Mouse (Mus musculus): ENCODE results near the gene Pon1. TPM values are rescaled to one million over a fixed set of nuclear protein-coding genes. Genes with fewer than 3 reads are reported as not detected.
"Not testable (repeated sequence)": the region's sequence is repeated elsewhere in the genome, so short reads cannot be mapped to it uniquely, and the experiment has no call there.

Pon1 gene
- total RNA-seq (2022) = not detected

- DNase-seq (ENCODE audit: low spot score) = no peak
These were observed at the start of gene Pon1 for GRCm38 (mm10) chr6:5193693-5194092. Gene Pon1, minus strand, starts transcription at chr6:5193946.

- DNase-seq (ENCODE audit: low spot score) = no peak
These were observed 45.1 kb upstream of the Pon1 start for GRCm38 (mm10) chr6:5238799-5239198.

- no peak for DNase-seq (ENCODE audit: low spot score)
These were observed 43.8 kb upstream of the Pon1 start for GRCm38 (mm10) chr6:5237510-5237909.

DNA sequence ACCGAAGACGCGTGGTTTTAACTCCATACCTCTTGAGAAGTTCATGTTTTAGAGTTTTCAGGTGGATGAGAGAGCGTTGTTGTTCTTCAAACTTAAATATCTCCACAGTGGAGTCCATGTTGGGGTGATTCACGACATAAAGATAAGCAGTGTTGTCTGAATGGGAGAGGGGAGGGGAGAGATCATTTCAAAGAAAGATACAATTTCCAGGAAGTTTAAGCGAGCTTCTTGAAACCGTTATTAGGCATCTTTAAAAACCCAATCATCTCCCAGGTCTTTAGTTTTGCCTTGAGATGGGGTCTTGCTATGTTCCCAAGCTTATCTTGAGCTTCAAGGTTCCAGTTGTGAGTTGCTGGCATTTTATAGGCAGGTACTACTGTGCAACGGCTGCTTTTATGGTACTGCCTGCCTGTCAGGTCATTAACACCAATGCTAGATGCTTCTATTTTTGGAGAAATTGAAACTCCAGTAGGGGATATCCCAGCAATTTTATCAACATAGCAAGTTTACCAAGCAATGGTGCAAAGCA lies 43.2 kb upstream of the Pon1 start:
- no peak for DNase-seq (ENCODE audit: low spot score)

- DNase-seq (ENCODE audit: low spot score) = no peak
These were observed 40.8 kb upstream of the Pon1 start for GRCm38 (mm10) chr6:5234563-5234962.

- DNase-seq (ENCODE audit: low spot score) = no peak
These were observed 40.1 kb upstream of the Pon1 start for GRCm38 (mm10) chr6:5233812-5234211.

GRCm38 (mm10) chr6:5232022-5232421 lies 38.3 kb upstream of the Pon1 start:
- DNase-seq (ENCODE audit: low spot score) = no peak

- no peak for DNase-seq (ENCODE audit: low spot score)
These were observed 36.5 kb upstream of the Pon1 start for GRCm38 (mm10) chr6:5230261-5230660.

DNA sequence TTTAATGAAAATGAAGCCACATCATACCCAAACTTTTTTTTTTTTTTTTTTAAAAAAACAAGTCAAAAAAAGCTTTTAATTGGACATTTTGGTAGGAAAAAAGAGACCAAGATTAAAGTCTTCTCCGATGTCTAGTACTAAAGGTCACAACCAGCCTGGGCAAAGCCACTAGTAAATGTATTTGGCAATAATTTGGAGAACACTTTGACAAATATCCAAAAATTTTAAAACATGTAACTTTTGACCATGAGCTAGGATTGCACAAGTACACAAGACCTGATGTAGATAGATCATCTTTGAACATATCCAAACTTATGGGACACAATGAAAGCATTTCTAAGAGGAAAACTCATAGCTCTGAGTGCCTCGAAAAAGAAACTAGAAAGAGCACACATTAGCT lies 29.8 kb upstream of the Pon1 start:
- DNase-seq (ENCODE audit: low spot score) = not testable (repeated sequence)

- DNase-seq (ENCODE audit: low spot score) = no peak
These were observed 28.3 kb upstream of the Pon1 start for GRCm38 (mm10) chr6:5222080-5222479.

GRCm38 (mm10) chr6:5218190-5218589 lies 24.4 kb upstream of the Pon1 start:
- DNase-seq (ENCODE audit: low spot score) = no peak

DNA sequence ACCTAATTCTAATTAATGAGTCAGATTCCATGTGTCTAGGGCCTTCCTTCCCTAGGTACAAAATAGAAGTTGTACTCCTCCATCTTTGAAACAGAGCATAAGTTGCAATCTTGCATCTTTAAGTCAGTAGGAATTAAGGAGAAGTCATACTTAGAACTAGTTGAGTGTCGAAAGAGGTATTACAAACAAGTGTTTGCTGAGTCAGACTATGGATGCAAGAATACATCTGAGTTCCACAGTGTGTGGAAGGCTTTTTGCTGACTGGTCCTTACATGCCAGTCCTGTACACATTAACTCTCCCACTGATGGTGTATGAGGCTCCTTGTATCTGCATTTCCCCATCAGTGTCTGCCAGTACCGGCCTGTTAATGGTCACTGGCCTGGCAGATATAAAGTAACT lies 14.1 kb upstream of the Pon1 start:
- no peak for DNase-seq (ENCODE audit: low spot score)

GRCm38 (mm10) chr6:5199916-5200315 lies 6.2 kb upstream of the Pon1 start:
- DNase-seq (ENCODE audit: low spot score) = no peak

DNA sequence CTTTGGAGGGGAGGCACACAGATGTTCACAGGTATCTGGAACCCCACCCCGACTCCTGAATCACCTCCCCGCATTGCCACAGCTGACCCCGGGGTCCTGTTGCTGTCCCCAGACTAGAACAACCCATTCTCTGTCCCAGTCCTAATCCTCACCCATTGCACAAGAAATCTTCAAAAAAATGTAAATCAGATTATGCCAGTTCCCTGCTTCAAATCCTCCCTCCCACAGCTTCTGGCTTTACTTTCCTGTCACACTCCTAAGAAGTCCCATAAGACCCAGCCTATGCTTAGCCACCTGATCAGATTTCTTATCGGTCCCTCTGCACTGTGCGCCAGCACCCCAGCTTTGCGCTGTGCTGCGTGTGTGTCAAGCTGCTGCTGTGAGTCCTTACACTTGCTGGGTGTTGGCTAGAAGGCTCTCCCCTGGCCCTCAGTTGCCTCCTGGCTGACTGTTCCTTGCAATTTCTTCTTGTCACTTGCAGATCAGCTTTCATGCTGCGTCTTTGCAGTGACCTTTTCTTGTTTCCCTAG lies 5.7 kb upstream of the Pon1 start:
- no peak for DNase-seq (ENCODE audit: low spot score)

- no peak for DNase-seq (ENCODE audit: low spot score)
These were observed 4.8 kb upstream of the Pon1 start for GRCm38 (mm10) chr6:5198590-5198989.

DNA sequence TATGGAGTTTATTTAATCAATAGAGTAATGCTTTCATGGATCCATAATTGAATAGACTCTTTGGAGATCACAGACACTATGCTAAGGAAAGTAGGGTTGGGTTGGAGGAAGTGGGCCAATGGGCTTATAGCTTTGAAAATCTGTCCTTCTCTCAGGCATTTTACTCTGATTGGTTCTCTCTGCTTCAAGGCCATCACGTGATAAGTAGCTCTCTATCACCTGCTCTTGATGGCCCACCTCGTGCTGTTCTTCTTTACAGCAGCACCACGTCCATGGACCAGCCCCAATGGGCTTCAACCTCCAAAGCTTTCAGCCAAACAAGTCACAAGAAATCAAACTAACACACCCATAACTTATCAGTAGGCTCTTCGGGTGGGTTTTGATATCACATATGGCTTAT lies 3.0 kb downstream of the Pon1 start:
- DNase-seq (ENCODE audit: low spot score) = no peak

- DNase-seq (ENCODE audit: low spot score) = no peak
These were observed 4.2 kb downstream of the Pon1 start for GRCm38 (mm10) chr6:5189507-5189906.

DNA sequence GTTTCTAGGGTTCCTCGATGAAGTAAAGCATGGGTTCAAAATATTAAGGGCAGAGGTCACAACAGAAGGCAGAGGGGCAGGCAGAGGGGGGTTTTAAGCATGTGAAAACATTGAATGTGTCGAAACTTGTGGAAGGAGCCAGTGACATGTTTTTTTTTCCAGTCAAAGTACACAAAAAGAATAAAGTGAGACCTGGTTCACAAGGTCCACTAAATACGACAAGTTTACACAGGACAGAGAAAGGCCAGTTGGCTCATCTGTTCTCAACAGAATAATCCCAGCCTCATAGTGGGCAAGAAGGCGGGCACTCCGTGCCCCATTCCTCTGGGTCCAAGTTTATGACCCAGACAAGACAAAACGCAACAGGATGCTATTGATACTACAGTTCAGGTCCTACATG lies 4.8 kb downstream of the Pon1 start:
- no peak for DNase-seq (ENCODE audit: low spot score)

- no peak for DNase-seq (ENCODE audit: low spot score)
These were observed 5.7 kb downstream of the Pon1 start for GRCm38 (mm10) chr6:5188036-5188435.

DNA sequence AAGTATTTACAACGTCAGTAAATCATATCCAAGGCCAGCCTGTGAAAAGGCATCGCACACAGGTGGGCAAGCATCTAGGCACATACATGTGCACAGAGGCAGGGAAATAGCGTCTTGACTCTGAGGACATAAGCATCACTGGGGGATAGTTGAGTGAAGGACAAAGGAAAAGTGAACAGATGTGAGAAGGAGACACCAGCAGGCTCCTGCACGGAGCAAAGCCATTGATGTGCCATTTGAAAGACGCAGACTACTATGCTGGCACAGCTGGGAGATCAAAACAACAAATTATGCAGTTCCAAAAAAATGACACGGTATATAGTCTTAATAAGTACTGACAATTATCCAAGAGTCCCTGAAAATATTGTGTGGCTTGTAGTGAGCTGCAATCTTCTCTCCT lies 6.2 kb downstream of the Pon1 start:
- DNase-seq (ENCODE audit: low spot score) = no peak

DNA sequence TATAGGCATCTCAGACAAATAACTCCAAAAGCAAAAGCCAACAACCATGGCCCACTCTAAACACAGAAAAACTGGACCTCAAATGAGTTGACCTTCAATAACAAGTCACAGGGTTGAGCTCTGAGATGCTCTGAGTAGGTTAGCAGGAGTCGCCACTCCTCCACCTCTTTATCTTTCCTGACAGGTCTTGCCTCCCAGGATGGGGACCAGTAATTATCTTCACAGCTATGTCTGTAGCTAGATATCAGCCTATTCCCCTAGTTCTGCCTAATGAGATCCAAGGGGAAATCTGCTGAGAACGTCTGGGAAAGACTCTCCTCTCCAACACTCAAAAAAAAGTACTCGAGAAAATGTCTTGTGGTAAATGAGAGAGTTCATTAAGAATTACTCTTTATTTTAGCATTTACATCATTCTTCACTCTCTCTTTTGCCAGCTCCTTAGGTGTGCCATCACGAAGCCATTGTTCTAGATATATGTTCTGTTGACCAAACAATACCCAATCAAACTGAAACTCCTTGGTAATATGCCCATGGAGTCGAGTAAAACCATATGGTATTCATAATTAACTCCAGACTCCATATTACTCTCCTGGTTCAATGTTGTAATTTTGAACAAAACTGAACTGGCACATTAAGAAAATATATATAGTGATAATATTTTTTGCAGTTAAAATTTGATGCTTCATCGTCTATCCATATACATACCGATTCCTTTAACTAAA lies 7.4 kb downstream of the Pon1 start:
- no peak for DNase-seq (ENCODE audit: low spot score)

DNA sequence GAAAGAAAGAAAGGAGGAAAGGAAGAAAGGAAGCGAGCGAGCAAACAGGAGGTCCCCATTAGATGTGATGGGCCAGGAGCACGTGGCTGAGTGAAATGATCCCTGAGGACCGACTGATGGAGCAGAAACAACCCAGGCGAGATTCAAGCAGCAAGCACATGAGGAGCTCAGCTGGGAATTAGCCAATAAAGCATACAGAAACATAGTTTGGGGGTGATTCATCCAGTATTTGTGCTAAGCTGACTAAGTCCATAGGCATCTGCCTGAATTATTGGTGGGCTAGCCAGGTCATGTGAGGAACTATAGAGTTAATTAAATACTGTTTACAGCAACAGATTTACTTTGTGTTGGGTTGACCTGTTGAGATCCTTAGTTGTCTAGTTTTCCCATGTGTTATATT lies 13.1 kb downstream of the Pon1 start:
- no peak for DNase-seq (ENCODE audit: low spot score)

DNA sequence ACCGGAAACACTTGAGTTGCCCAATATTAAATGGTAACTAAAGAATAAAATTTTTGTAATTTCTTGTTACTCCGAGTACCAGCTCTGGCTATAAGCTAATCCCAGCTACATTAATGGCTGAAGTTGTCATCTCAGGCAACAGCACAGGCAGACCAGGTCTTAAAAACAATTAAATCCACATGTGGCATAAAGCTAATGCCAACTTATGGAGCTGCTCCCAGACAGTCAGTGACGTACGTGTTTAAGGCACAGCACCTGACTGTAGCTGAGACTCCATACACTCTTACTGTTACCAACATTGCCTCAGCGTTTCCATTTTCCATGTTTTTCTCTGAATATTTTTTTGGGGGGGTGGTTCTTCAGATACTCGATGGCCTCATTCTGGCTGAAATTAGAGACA lies 14.6 kb downstream of the Pon1 start:
- DNase-seq (ENCODE audit: low spot score) = no peak

Measured in heart, adult 8-10 months (tissue).